Mouse (Mus musculus): ENCODE measurements at regions not wholly inside any gene's neighbourhood (a gene's known extent, or its start where the extent isn't known, plus 50 kb on each side); places are given as distances from the start of the nearest gene placed in this dataset.

DNA sequence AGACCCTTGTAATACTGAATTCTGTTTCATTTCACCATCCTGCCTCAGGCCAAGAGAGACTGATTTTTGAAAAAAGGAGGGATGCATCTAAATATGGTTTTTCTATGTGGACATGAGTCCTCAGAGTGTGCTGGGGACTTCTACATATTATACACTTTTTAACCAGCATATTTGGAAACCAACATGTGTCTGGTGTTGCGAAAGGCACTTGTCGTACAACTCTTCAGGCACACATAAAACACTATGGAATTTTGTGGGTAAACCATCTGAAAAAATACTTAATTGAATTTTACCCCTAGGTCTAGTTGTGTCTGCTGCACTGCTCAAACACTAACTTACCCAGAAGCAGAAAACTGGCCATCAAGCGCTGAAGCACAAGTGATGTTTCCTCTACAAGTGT is 74.0 kb upstream of the Ifne start:
- TF ChIP-seq CTCF (IDR thresholded peaks at IDR 0.05; ENCODE audit: control insufficient read depth, insufficient read depth, low read length) (no peak), POLR2A (IDR thresholded peaks at IDR 0.05; ENCODE audit: borderline replicate concordance, control insufficient read depth, low read depth, low read length) (no peak)
